Mouse (Mus musculus): ENCODE results near the gene Luzp4. TPM values are rescaled to one million over a fixed set of nuclear protein-coding genes. Genes with fewer than 3 reads are reported as not detected.

Luzp4 gene
- polyA plus RNA-seq (2015; fragmentation: Illumina TruSeq; extraction: RNeasy Lipid Tissue Mini Kit (QIAGEN cat#74804); ENCODE audit: low read depth, low replicate concordance) = not detected

DNA sequence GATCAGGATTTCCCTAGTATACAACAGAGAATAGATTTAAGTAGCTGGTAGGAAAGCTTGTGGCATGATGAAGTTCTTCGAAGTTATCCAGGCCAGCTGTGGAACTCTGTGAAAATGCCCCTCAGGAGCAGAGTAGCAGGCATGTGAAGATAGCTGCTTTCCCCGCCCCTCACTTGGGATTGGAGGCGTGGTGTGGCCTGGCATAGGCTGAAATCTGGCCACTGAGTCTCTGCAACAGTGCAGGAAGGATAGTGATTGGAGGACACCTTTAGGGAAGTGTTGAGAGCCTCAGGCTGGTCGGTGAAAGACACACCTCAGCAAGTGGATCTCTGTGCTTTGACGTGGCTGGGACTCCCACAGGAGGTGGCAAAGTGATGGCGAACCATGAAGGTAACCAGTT lies at the start of gene Luzp4:
TSS of gene Luzp4 (plus strand) at position 301 of the 400 bp plus-strand sequence.

Other genes starting within 250 kb of the Luzp4 start
- not detected for gene Gm8334, start 242.5 kb upstream of the Luzp4 start, polyA plus RNA-seq (2015; fragmentation: Illumina TruSeq; extraction: RNeasy Lipid Tissue Mini Kit (QIAGEN cat#74804); ENCODE audit: low read depth, low replicate concordance)
- gene Gm15127, start 194.0 kb upstream of the Luzp4 start, polyA plus RNA-seq (2015; fragmentation: Illumina TruSeq; extraction: RNeasy Lipid Tissue Mini Kit (QIAGEN cat#74804); ENCODE audit: low read depth, low replicate concordance) = not detected
- not detected for gene Ott, start 216.6 kb downstream of the Luzp4 start, polyA plus RNA-seq (2015; fragmentation: Illumina TruSeq; extraction: RNeasy Lipid Tissue Mini Kit (QIAGEN cat#74804); ENCODE audit: low read depth, low replicate concordance)